Mouse (Mus musculus) thymus, adult 2 months (tissue): ENCODE results near the gene Nop53.

Experiments
- CTCF ChIP-seq: fragments of 200-500 bp; IDR thresholded peaks from 2 replicates; pipeline ENCODE4 v1.5.1; 2012; ENCODE audit warnings: mild to moderate bottlenecking, control low read depth, low read length, moderate library complexity, borderline replicate concordance; ENCODE audit not compliant: control insufficient read depth, poor library complexity, insufficient read depth; ENCODE audit errors: extremely low read depth
- POLR2A ChIP-seq: fragments of 200-500 bp; IDR thresholded peaks from 2 replicates; pipeline ENCODE4 v1.6.1; 2012; ENCODE audit warnings: mild to moderate bottlenecking, low read length, control low read depth, moderate library complexity; ENCODE audit not compliant: control insufficient read depth, poor library complexity, insufficient read depth; ENCODE audit errors: extremely low read depth

DNA sequence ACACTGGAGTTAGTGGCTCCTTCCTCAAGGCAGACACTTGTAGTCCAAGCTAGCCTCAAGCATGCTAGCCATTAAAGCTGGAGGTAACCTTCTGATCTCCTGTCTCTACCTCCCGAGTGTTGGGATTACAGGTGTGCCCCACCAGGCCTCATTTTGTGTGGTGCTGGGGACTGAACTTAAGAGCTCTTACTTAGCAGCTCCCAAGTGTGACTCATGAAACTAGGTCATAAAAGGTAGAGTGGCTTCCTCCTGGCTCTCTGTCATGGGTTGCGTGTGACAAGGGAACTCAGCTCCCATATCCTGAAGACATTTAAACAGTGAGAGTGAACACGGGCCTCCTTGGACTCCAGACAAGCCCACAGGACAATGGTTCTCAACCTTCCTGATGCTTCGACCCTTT lies 47.9 kb upstream of the Nop53 start:
- TF ChIP-seq POLR2A (no peak), CTCF (no peak)
